Mouse (Mus musculus) urinary bladder, adult 2 months (tissue): Measurements from ENCODE around the gene Scrn3. TPM values are rescaled to one million over a fixed set of nuclear protein-coding genes. Genes with fewer than 3 reads are reported as not detected.

Source experiments
- DNase-seq: peaks from one replicate; pipeline ENCODE4 v3.0.0; 2022; ENCODE audit warnings: low spot score
- polyA plus RNA-seq: library from polyadenylated mRNA; depleted of rRNA; stranded (reverse); fragments of >200 nt; gene quantifications from 2 replicates; pipeline ENCODE4 v1.2.3, GENCODE M21; 2012; rRNA removed

The Scrn3 gene
- 19.1 and 26.2 TPM in 2 replicates for polyA plus RNA-seq

DNA sequence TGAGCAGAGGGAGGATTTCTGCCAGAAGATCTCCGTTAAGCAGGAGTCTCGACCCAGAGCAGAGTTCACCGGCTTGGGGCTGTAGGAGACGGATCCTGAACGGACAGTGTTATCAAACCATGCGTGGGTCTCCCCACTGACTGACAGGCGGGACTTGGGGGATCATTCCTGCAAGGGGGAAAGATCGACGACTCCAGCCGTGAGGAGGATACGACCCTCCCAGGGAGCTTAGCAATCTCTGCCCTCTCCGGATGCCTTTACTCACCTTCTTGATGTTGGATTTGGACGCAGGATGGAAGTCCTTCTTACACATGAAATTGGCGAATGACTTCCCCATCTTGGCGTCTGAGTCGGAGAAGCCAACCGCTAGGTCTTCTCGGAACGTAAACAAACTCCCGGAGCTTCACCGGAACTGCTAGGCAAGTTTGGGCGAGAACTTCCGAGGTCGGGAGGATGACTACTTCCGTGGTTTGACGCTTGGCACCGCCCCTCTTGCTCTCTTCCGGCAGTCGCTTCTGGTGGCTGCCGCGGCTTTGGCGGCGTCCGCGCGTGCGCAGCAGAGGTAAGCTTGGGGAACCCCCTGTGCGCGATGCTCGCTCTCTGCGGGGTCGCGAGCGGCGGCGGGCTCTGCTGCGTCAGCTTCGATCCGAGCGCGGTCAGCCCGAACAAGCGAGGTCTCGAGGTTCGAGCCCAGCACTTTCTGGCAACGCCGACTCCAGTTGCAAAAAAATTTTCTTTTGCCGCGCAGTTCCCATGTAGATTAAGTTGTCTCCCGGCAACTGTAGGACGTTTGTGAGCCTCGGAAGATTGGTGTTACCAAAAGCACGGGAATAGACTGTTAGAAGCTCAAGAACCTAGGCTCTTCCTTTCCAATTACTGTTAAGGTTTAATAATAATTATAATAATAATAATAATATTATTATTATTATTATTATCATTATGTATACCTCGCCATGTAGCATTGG is at the start of gene Scrn3, which contains the start of gene Cir1:
Gene Scrn3 (plus strand): TSS at position 450 of the 965 bp plus-strand sequence.
Gene Cir1 (minus strand): TSS at position 550 of the 965 bp plus-strand sequence.
- DNase-seq = peak; percentile 81

DNA sequence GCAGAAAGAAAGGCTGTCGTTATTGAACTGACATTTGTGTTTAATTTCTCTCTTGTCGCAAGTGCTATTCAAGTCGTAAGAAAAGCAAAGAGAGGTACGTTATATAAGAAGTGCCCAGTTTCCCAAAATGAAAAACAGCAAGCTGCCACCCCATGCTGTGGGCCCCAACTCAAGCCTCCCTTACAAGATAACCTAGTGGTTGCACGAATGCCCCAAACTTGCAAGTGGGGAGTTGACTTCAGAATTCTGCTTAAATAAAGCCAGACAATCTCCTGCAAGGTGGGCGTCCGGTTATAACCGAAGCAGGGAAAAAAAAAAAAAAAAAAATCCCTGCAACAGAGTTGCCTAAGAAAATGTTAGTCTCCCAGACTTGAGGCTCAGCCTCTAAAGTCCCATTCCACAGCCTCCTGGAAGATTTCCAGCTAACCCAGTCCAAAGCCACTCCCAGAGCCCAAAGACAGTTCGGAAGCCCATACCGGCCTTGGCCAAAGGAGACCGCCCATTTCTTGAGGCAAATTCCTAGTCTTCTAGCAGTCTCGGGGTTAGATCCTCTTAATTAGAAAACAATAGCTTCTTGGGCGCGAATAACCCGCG is 49.1 kb upstream of the Scrn3 start:
- DNase-seq = no peak

DNA sequence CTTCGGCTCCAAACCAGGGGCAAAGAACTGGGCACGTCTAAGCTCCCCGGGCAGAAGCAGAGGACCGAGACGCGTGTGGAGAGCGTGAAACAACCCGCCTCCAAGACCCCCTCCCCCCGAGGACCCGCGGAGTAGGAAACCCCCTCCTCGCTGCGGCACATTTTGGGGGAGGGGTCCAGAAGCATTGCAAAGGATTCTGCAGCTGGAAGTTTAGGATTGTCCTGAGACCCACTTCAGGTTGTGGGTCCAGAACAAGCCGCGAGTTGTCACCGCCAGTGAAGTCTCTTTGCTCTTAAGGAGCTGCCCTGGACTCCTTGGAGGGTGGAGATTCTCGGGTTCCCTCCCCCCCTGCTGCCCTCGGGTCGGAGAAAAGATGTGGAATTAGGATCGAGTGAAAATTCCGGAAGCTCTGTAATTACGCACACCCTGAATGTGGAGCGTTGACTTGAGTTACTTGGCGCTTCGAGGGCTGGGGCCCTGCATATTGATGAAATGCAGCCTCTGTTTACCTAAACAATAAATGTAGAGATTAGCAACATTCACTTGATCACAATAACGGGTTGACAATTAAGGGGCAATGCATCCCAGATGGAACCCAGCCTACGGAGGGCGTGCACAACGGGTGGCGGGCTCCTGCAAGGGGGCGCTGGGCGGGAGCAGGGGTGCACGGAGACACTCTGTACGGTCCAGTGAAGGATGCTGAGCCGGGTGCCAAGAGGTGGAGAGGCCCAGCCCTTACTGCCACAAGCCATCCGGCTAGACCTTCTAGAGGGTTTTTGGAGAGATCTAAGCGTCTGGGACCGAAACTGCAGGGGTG is 48.4 kb upstream of the Scrn3 start:
- DNase-seq = no peak

DNA sequence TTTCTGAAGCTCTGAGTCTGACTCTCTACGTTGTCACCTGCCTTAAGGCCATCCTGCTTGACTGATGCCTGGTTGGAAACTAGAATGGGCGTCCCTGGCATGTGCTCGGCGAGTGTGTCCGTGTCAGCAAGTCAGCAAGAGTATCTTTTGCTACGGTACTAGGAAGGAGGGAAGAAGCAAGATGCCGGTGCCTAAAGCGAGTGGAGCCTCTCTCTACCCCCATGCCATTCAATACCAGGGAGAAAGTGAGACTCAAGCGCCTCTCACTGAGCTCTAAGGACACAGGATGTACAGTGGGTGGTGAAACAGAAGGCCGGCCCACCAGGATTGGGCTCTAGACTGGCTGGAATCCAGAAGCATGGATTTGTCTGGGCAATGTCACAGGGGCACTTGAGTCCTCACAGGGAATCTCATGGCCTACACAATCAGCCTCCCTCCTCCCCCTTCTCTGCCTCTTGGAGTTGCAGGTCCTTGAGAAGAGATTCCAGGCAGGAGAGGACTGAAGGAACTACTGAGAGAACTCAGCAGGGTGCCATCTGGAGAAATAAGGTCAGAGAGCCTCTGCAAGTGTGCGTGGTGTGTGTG is 47.7 kb upstream of the Scrn3 start:
- no peak for DNase-seq

DNA sequence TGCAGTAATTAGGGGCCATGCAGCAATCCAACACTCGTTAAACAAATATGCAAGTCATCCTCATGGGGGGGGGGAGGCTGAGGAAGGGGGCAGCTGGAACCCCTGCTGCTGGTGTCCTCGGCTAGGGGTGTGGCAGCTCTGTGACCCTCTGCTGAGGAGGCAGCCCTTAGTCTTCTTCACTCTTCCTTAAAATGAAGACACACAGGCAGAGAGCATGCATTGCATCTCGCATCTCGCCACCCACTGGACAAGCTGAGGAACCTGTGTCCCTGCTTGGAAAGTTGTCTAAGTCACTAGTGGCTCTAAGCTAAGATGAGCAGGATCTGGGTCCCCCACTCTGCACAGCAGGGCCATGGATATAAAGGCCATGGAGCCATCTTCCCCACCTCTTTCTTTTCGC is 46.4 kb upstream of the Scrn3 start:
- no peak for DNase-seq

DNA sequence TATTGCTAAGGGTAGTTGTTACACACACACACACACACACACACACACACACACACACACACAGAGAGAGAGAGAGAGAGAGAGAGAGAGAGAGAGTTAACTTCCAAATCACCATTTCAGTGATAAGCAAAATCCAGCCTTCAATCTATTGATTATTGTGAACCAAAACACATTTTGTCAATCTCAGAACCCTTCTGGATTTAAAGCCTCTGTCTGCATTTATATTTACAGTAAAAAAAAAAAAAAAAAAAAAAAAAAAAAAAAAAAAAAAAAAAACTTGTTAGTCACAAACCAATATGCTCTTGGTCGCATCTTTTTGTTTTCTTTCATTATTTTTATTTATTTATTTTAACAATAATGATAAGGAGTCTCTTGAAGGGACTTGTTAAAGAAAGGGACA is 45.8 kb upstream of the Scrn3 start:
- DNase-seq = no peak

DNA sequence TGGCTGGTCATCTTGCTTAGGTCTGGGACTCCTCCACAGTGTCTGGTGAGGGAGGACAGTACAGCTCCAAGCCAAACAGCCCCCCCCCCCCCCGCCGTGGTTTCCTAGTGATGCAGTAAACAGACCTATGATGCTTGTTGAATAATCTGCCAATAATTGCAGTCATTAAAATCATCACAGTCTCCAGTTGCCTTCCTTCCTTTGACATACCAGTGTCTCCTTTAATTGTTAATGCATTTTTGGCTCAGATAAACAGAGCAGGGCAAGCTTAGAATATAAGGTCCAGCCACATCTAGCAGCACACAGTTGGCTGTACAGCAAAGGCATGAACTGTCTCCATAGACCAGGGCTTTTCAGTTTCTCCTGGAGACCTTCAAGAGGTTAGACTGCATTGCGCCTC is 45.2 kb upstream of the Scrn3 start:
- DNase-seq = no peak

DNA sequence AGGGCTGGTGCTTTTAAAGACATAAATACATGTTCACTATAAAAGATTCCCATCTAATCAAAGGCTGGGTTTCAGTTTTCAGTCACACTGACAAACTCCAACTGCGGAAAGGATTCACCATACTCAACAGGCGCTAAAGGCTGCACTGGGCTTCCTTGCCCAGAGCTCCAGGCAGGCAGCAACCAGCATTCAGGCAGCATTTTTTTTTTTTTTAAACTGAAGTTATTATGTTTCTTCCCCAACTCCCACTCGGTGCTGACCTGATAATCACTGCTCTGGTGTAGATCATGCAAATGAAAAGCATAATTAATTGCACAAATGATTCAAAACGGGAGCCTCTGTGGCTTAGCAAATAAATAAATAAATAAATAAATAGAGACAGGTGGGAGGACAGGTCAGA is 44.6 kb upstream of the Scrn3 start:
- no peak for DNase-seq

DNA sequence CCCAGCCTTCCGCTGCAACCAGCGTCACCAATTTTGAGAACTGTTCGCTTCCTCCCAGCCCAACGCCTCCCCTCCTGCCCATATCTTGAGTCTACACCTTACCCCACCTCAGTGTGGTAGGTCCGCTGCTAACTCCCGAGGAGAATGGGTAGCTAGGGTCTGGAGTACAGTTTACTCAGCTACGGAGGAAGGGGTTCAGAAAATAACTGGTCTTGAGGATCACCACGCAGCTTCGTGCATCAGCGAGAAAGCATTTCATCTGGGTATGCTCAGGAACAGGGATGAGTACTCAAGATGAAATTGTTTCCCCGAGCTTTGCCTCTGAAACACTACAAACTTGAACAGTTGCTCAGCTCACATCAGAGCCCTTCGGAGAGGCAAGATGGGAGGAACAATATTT is 44.1 kb upstream of the Scrn3 start:
- no peak for DNase-seq

DNA sequence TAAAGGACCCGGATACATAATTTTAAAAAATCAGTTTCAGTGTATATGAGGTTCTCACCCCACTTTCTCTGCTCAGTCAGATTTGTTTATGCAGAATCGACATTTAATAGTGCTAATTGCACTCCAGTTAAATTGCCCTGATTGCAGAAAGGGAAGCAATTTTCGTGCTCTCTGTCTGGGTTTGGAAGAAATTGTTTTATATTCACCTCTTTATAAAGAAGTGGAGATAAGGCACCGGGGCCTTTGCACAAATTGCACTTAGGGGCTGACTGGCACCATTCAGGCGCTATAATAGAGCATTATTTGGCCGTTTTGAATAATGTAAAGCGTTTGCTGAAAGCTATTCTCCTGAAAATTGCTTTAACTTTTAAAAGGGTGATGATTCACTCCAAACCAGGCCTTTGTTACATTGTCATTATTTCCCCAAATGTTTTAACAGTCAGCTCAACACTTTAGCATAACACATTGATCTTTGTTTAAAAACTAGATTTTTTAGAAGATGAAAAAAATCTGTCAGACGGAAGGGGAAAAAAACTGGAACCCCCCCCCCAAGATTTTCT is 43.5 kb upstream of the Scrn3 start:
- DNase-seq = no peak

DNA sequence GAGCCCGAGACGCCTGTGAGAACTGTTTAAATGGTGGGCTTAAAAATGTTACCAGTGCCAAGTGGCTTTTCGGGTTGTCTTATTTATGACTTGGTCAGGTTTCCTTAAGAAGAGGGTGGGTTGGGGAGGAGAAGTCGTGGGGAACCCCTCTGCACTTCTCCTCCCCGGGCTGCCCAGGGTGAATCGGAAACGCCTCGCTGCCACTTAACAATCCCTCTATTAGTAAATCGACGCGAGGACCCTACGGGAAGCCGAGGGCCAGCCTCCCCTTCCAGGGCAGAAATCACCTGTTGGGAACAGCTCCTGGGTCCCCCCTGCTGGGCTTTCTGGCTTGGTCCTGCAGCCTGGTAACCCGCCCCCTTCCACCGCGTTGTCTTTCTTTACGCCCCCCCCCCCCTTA is 42.7 kb upstream of the Scrn3 start:
- no peak for DNase-seq

DNA sequence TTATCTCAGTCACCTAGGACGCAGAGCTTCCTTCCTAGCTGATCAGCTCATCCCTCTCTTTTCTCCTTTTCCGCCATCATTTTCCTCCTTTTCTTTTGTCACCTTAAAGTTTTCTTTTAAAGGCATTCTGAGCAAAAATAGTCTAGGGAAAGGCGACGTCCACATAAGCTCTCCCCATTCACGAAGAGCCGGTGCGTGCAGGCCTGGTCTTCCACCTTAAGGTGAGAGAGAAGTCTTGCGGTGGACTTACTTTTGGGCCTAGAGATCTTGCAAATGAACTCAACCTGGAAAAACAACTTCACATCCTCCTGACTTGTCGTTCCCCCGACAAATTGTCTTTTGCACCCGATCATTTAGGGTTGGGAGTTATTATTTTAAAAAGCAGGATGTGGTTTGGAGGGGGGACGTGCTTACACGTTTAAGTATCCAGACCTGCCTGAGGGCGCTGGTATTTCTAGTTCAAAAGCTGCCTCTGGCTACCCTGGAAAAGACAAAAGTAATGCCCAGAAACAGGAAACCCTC is 42.3 kb upstream of the Scrn3 start:
- DNase-seq = no peak

DNA sequence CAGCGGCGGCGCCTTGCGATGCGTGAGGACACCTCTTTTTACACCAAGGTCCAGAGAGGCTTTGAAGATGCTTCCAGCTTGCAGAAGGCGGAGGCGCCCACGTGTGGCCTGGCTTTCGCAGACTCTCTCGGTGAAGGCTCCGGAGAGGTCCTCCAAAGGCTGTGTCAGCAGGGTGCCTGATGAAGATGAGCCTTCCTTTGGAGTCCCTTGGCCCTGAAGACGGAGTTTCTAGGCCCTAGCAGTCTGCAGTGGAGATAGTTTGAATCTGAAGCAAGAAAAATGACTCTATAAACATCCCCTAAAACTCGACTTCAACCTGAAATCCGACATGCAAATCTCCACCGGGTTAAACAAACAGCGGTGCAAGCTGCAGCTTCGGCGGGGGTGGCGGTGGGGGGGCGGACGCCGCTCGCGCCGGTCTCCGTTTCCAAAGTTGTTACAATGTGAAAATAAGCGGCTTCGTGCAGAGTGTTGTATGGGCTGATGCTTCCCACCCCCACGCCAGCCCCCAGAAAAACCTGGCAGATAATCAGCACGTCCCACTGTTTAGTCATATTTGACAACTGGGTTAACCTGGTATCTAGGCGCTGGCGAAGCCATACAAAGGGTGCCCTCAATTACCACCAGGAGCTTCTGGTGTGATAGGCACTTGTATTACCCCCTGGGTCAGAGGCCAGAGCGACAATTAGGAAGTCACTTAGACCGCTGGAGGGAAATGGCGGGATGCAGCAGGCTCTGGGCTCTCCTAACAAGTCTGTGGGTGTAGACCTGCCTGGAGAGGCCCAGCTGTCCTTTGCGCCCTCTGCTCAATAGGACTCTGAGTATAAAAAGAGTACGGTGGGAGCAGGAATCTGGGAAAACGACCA is 41.6 kb upstream of the Scrn3 start:
- DNase-seq = no peak

DNA sequence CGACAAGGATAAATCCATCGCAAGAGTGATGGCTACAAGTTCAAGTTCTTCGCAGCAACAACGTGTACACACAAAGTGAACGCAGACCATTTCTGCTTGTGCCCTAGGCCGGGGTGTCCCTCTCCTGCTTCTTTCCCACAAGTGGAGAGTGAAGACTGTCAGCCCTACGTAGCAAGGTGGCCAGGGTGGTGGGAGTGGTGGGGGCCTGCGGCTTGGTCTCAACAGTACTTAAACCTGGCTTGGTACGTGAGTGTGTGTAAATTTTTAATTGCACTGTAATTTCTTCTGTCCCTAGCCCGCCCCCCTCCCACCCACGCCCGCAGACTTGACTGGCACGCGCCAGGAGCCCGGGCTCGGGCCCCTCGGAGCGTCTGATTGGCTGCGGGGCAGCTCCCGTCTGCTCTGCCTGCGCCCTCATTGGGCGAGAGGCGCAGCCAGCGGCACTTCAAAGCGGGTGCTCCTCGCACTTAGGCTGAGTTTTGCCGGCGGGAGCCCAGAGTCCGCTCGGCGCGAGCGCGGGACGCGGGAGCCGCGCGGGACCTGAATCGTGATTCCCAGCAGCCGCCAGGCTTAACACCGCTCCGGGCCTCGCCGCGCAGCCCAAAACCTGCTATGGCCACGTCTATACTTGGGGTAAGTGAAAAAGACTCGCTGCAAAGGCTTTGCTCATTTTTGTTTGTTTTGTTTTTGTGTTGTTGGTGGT is 40.8 kb upstream of the Scrn3 start, which contains the start of gene Sp9:
Gene Sp9 (plus strand): TSS at position 467 of the 703 bp plus-strand sequence.
- DNase-seq = no peak

DNA sequence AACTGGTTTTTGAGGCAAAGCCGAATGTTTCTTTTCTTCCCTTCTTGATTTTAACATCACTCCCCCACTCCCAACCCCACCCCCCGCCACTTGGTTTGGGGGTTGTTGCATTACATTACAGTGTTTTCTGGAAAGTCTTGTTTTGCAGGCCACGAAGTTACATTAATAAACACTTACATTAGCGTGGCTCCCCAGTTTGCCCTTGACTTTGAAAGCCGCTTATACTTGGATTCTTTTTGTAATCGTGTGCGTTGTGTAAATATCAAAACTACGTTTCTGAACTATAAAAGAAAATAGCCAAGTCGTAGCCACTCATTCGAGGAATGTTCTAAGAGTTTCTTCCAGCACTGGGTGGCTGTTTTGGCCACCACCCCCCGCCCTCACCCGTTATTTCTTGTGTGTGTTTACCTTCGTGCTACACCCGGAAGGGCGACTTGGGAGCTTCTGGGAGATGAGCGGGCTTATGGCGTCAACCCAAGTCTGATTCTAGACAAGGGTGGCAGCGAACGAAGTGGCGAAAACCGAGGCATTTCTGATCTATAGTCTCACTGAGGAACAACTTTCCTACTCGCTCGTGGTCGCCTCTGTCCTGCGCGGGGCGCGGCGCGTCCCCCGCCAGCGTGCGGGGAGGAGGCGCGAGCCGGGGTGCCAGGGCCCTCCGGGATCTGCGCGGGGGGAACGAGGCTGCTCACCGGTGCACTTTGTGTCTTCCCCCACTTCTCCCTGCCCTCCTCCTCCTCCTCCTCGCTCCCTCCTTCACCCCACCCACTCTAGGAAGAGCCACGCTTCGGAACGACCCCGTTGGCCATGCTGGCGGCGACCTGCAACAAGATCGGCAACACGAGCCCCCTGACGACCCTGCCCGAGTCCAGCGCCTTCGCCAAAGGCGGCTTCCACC is 39.8 kb upstream of the Scrn3 start:
- no peak for DNase-seq

DNA sequence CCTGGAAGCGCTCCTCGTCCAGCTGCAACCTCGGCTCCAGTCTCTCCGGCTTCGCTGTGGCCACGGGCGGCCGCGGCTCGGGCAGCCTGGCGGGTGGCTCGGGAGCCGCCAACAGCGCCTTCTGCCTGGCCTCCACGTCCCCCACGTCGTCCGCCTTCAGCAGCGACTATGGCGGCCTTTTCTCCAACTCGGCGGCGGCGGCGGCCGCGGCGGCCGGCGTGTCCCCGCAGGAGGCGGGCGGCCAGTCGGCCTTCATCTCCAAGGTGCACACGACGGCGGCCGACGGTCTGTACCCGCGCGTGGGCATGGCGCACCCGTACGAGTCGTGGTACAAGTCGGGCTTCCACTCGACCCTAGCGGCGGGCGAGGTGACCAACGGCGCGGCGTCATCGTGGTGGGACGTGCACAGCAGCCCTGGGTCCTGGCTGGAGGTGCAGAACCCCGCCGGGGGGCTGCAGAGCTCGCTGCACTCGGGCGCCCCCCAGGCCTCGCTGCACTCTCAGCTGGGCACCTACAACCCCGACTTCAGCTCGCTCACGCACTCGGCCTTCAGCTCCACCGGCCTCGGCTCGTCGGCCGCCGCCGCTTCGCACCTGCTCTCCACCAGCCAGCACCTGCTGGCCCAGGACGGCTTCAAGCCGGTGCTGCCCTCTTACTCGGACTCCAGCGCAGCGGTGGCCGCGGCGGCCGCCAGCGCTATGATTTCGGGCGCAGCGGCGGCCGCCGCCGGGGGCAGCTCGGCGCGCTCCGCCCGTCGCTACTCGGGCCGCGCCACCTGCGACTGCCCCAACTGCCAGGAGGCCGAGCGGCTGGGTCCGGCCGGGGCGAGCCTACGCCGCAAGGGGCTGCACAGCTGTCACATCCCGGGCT is 38.9 kb upstream of the Scrn3 start:
- DNase-seq = no peak

DNA sequence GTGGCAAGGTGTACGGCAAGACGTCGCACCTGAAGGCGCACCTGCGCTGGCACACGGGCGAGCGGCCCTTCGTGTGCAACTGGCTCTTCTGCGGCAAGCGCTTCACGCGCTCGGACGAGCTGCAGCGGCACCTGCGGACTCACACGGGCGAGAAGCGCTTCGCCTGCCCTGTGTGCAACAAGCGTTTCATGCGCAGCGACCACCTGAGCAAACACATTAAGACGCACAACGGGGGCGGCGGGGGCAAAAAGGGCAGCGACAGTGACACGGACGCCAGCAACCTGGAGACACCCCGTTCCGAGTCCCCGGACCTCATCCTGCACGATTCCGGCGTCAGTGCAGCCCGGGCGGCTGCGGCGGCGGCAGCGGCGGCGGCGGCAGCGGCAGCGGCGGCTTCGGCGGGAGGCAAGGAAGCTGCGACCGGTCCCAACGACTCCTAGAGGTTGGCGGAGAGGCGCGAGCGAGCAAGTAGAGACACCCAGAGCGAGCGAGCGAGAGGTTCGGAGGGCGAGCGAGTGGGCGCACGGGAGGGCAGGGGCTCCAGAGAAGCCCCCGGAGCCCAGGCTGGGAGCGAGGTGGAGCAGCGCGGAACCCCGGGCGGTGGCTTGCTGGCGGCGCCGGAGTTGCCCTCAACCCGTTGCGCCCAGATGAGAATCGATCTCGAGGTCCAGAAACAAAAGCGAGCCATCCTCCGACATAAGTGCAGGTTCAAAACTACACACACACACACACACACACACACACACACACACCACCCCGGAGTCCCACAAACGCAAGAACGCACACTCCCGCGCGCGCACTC is 38.1 kb upstream of the Scrn3 start:
- no peak for DNase-seq
